Mouse (Mus musculus): Measurements from ENCODE around the gene 1700012B09Rik.

Gene 1700012B09Rik

GRCm38 (mm10) chr9:14730941-14731541, 39.8 kb downstream of the 1700012B09Rik start:
- peak; percentile 56 for DNase-seq (ENCODE audit: extremely low spot score, low spot score)

GRCm38 (mm10) chr9:14728365-14728764, 42.5 kb downstream of the 1700012B09Rik start:
- DNase-seq (ENCODE audit: extremely low spot score, low spot score) = no peak

DNA sequence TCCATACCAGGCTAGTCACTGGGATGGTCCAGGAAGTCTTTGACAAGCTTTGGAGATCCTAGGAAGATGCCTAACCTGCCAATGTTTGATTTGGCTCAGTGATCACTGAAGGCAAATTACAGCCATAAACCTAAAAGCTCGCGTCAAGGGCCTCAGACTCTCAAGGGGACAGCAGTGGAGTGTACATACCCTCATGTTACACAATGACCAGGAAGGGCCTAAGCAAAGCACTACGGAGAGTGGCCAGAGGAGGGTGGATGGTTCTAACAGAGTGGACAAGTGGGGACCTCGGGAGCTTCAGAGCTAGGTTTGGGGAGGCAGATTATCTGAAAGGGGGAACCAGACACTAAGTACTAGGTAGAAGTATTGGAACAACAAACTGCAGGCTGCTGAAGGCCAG, 44.2 kb downstream of the 1700012B09Rik start:
- DNase-seq (ENCODE audit: extremely low spot score, low spot score) = no peak

GRCm38 (mm10) chr9:14726005-14726404, 44.8 kb downstream of the 1700012B09Rik start:
- no peak for DNase-seq (ENCODE audit: extremely low spot score, low spot score)

DNA sequence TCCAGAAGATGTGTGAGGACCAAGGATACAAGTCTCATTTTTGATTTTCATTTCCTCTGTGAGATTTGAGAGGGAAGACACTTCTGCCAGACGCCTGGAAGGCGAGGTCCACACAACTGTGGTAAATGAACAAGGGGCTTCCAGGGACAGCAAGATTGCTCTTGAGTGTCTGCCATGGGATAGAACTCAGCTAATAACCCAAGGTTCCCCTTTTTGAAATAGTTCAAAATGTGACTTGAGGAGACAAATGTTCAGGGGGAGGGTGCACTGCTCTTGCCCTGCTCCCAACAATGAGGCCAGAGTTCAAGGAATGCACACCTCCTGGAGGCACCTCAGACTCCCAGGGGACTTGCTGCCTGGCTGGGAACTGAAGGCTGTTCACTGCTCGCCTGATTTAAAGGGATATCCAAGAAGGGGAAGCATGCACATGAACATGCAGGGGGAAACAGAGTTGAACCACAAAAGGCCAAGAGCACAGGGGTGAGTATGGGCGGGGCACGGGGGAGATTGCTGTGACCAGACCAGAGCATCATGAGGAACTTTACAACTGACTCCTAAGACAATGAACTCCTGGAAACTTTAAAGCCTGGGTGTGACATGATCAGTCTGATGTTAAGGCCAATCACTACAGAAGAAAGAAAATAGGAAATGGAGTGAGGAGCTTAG, 45.9 kb downstream of the 1700012B09Rik start:
- DNase-seq (ENCODE audit: extremely low spot score, low spot score) = no peak

DNA sequence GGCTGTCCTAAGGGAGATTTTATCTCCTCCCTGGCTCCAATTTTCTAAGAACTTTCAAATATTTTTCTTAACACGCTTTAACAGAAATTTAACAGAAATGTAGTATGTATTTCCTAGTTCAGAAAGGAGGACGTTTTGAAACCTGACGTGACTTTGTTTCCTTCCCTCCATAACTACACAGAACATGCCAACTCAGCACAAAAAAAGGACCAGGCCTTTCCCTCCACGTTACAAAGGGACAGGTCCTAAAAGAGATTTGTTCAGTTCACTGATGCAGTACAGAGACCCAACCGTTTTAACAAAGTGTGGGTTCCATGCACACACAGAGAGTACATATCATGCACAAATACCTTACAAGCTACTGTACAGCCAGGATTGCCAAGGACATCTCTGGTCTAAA, 49.2 kb downstream of the 1700012B09Rik start:
- no peak for DNase-seq (ENCODE audit: extremely low spot score, low spot score)

- no peak for DNase-seq (ENCODE audit: extremely low spot score, low spot score)
These were observed 50.4 kb downstream of the 1700012B09Rik start for GRCm38 (mm10) chr9:14720384-14720783.

DNA sequence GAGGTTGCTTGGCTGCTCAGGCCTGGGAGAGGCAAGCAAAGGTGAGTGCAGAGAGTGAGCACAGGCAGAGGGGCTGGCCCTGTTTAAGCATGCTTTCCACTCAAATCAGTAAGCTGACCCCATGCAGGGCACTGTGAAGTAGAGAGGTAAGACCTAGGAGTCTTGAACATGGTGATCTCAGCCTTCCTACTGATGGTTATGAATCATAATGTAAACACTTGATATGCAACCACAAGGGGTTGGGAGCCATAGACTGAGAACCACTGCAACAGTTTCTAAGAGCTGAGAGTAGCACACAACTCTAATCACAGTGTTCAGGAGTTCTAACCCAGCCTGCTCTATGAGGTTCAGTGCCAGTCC, 52.5 kb downstream of the 1700012B09Rik start:
- DNase-seq (ENCODE audit: extremely low spot score, low spot score) = no peak

- no peak for DNase-seq (ENCODE audit: extremely low spot score, low spot score)
These were observed 53.0 kb downstream of the 1700012B09Rik start for GRCm38 (mm10) chr9:14717689-14718331.

GRCm38 (mm10) chr9:14715258-14715657, 55.6 kb downstream of the 1700012B09Rik start:
- DNase-seq (ENCODE audit: extremely low spot score, low spot score) = no peak

- no peak for DNase-seq (ENCODE audit: extremely low spot score, low spot score)
These were observed 59.9 kb downstream of the 1700012B09Rik start for GRCm38 (mm10) chr9:14710910-14711309.
